Mouse (Mus musculus) liver, embryonic 14.5 days (tissue): ENCODE measurements at regions not wholly inside any gene's neighbourhood (a gene's known extent, or its start where the extent isn't known, plus 50 kb on each side); places are given as distances from the start of the nearest gene placed in this dataset.
"Not testable (repeated sequence)": the region's sequence is repeated elsewhere in the genome, so short reads cannot be mapped to it uniquely, and the experiment has no call there.

Experiments used
- ATAC-seq: fragments of 200-750 bp; cut with Nextera tagmentation; 2 replicates; pipeline ENCODE4 v1.8.0; 2017; ENCODE audit warnings: moderate number of reproducible peaks, mild to moderate bottlenecking, moderate library complexity; ENCODE audit not compliant: insufficient read depth
- DNase-seq, 3 experiments: peaks; one replicate each; pipeline ENCODE4 v3.0.0-alpha.2; 2012 to 2013; ENCODE audit warnings: low read depth in 3 of 3, low spot score in 3 of 3
- H3K27ac ChIP-seq: fragments of 300-500 bp; sonication (generic); 2 replicates; pipeline ENCODE4 v1.5.1; 2014; ENCODE audit warnings: moderate library complexity, mild to moderate bottlenecking, control low read depth, inconsistent platforms
- H3K27me3 ChIP-seq: fragments of 300-500 bp; sonication (generic); 2 replicates; pipeline ENCODE4 v1.6.1; 2014; ENCODE audit warnings: mild to moderate bottlenecking, low read length, moderate library complexity; ENCODE audit not compliant: control insufficient read depth, insufficient read depth
- H3K36me3 ChIP-seq: fragments of 300-500 bp; sonication (generic); replicated peaks from 2 replicates; pipeline ENCODE4 v1.6.1; 2014; ENCODE audit warnings: low read depth; ENCODE audit not compliant: control insufficient read depth, insufficient read depth
- H3K4me1 ChIP-seq, 2 experiments: fragments of 200-500 bp in 1 of 2; fragments of 300-500 bp in 1 of 2; sonication (generic) in 1 of 2; replicated peaks; 2 replicates each; pipeline ENCODE4 v1.6.1; 2012 to 2014; ENCODE audit warnings: antibody characterized with exemption in 1 of 2, inconsistent platforms in 1 of 2, low read length in 1 of 2; ENCODE audit not compliant: control insufficient read depth in 2 of 2, insufficient read depth in 2 of 2
- H3K4me2 ChIP-seq: fragments of 300-500 bp; sonication (generic); 2 replicates; pipeline ENCODE4 v1.6.1; 2014; ENCODE audit warnings: low read depth, mild to moderate bottlenecking, control low read depth, moderate library complexity
- H3K4me3 ChIP-seq, 2 experiments: fragments of 200-500 bp in 1 of 2; fragments of 300-500 bp in 1 of 2; sonication (generic) in 1 of 2; 2 replicates each; pipeline ENCODE4 v1.5.1; 2012 to 2014; ENCODE audit warnings: low read depth in 2 of 2, low read length in 2 of 2, mild to moderate bottlenecking in 2 of 2, control low read depth in 1 of 2, inconsistent platforms in 1 of 2, moderate library complexity in 1 of 2; ENCODE audit not compliant: insufficient read depth in 1 of 2
- H3K9ac ChIP-seq: fragments of 300-500 bp; sonication (generic); replicated peaks from 2 replicates; pipeline ENCODE4 v1.6.1; 2014; ENCODE audit warnings: mild to moderate bottlenecking, control low read depth, moderate library complexity
- H3K9me3 ChIP-seq: fragments of 300-500 bp; sonication (generic); 2 replicates; pipeline ENCODE4 v1.6.1; 2016; ENCODE audit warnings: low read length, mixed read lengths; ENCODE audit not compliant: control insufficient read depth
- CTCF ChIP-seq: IDR thresholded peaks from 2 replicates; pipeline ENCODE4 v1.5.1; 2016; ENCODE audit warnings: antibody characterized with exemption, low read depth, control low read depth
- EP300 ChIP-seq: IDR thresholded peaks from 2 replicates; pipeline ENCODE4 v1.6.1; 2016; ENCODE audit warnings: antibody characterized with exemption, low read depth
- WGBS: fragments of 180-500 bp; shearing (Covaris S2); extraction: QIAGEN DNeasy Blood & Tissue Kit; methylation state at CpG from one replicate; pipeline ENCODE4 v1.1.7; 2014; ENCODE audit not compliant: insufficient replicate concordance; 5-methylcytosine and 5-hydroxymethylcytosine counted together

DNA sequence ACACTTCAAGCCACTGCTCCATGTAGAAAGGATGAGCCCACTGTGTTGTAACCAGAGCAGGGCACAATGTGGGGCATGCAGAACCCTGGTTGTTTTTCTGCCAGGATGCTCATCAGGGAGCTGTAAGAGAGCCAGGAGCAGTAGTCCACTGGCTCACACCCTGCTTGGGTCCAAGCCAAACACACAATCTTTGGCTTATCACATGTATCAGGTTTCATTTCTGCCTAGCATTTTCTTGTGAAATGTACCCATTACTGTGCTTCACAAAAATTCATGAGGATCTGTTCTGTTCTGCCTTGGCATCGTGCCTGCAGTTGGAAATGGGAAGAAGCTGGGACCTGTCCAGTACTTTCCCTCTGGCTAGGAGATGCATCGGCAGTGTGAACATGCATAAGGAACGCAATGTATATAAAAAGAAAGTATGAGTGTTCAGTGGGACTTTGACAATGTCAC, 491.6 kb upstream of the Igfbp3 start:
- Histone ChIP-seq H3K4me1 (no peaks in the 10 kb centered on the region), H3K4me2 (no peak overlapping the region), H3K9ac (no peak overlapping the region), H3K27ac (no peak overlapping the region), H3K27me3 (no peaks in the 10 kb centered on the region), H3K4me3 (no peak overlapping the region), H3K9me3 (no peaks in the 10 kb centered on the region), H3K36me3 (no peaks in the 10 kb centered on the region)
- WGBS = 47% methylated on average over 3 of the region's 3 CpGs
- no peak for ATAC-seq
- TF ChIP-seq CTCF = no peak
- TF ChIP-seq EP300 = no peak
- DNase-seq = no peak

DNA sequence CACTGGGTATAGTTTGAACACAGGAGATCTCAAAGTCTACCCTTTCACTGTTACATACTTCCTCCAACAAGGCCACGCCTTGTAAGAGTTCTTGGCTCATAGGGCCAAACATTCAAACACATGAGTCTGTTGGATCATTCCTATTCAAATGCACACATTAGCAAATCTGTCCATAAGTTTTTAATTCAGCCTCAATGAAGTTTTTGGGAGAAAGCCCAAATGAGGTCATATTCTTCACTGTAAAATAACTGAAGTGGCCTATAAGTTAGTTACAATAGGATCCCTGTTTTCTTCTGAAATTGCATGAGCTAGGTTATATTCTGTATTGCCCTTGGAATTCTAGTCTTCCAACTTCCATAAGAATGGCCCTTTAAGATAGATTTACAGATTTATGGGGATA, 483.9 kb upstream of the Igfbp3 start:
- Histone ChIP-seq H3K27me3 (no peaks in the 10 kb centered on the region), H3K4me1 (no peaks in the 10 kb centered on the region), H3K4me2 (no peak overlapping the region), H3K36me3 (no peaks in the 10 kb centered on the region), H3K9me3 (no peaks in the 10 kb centered on the region), H3K9ac (no peak overlapping the region), H3K4me3 (no peak overlapping the region), H3K27ac (no peak overlapping the region)
- TF ChIP-seq EP300 = no peak
- no peak for TF ChIP-seq CTCF
- ATAC-seq (no peak), DNase-seq (no peak)
- WGBS = 46% methylated on average over 1 of the region's 1 CpGs

DNA sequence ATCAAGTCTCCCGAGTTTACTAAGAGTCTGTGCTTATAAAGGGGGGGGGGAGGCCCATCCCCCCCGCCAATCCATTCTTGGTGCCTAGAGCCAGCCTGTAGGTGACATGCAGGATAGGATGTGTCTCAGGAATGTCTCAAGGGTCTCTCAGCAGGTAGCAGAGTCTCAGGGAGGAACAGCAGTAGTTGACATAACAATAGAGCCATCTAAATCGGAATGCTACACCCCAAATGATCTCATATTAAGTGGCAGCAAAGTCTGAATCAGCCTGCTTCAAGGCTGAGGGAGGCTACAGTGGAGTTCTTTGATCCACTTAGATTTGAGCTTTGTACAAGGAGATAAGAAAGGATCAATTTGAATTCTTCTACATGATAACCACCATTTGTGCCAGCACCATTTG, 476.0 kb upstream of the Igfbp3 start:
- not testable (repeated sequence) for H3K27ac ChIP-seq, H3K27me3 ChIP-seq, ATAC-seq, DNase-seq, H3K4me2 ChIP-seq, H3K9me3 ChIP-seq, H3K4me1 ChIP-seq, H3K9ac ChIP-seq, H3K36me3 ChIP-seq, H3K4me3 ChIP-seq
- 45% methylated on average over 3 of the region's 3 CpGs for WGBS

DNA sequence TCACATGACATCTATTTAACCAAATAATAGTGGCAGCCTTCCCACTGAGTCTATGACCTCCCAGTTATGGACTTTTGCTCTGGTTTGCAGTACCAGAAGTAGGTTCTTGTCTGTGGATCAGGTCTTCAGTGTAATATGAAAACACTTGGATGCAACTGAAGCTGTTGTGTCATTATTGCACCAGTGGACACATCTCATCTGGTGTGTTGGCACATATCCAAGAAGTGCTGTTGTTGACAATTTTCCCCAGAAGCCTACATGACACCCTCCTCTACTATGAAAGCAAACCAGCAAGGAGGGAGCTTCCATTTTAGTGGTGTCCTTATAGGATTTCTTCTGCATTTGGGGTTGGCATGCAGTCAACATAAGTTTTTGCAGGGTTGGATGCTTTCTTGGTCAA, 459.1 kb upstream of the Igfbp3 start:
- H3K9me3 ChIP-seq = no peaks in the 10 kb centered on the region
- no peak overlapping the region for H3K9ac ChIP-seq
- H3K4me2 ChIP-seq = no peak overlapping the region
- ATAC-seq (no peak), DNase-seq (no peak)
- no peak overlapping the region for H3K4me3 ChIP-seq
- H3K4me1 ChIP-seq = no peaks in the 10 kb centered on the region
- no peak for TF ChIP-seq CTCF
- TF ChIP-seq EP300 = no peak
- H3K27me3 ChIP-seq = no peaks in the 10 kb centered on the region
- no peaks in the 10 kb centered on the region for H3K36me3 ChIP-seq
- H3K27ac ChIP-seq = no peak overlapping the region

DNA sequence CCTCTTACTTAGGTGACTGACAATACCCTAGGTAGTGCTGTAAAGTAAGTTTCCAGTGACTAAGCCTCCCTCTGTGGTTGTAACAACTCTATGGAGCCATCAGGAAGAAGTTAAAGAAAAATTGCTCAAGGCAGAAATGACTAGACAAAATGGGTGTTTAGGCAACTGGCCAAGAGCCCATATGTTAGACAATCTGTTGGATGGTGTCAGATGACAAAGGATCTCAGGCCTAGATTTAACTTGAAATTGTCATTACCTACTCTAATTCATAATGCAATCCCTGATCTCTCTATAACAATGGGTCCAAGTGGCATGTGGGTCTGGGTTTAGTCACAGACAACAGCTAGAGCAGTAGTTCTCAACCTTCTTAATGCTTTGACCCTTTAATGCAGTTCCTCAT, 416.9 kb upstream of the Igfbp3 start:
- no peak overlapping the region for H3K4me3 ChIP-seq
- no peak overlapping the region for H3K27ac ChIP-seq
- no peaks in the 10 kb centered on the region for H3K4me1 ChIP-seq
- no peak for DNase-seq
- H3K9ac ChIP-seq = no peak overlapping the region
- no peak for TF ChIP-seq CTCF
- no peaks in the 10 kb centered on the region for H3K9me3 ChIP-seq
- no peaks in the 10 kb centered on the region for H3K36me3 ChIP-seq
- no peak for ATAC-seq
- H3K27me3 ChIP-seq = no peaks in the 10 kb centered on the region
- no peak overlapping the region for H3K4me2 ChIP-seq

DNA sequence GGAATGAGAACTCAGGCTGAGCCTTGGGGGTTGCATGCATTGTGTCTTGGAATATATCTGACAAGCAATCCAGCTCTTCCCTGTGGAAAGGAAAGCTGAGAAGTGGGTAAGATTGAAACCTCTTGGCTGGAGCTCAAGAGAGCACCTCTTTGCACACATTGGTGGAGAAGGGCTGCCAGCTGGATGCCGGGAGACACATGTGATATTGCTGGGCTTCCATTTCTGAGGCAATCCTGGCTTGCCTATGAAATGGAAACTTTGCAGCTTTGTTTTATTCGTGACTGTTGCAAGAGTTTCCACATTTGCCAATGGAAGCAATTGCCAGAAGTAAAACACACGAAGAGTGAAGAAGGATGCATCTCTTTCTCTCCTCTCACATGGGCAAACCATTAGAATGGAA, 411.5 kb upstream of the Igfbp3 start:
- H3K27me3 ChIP-seq = no peaks in the 10 kb centered on the region
- no peak for DNase-seq
- no peaks in the 10 kb centered on the region for H3K9me3 ChIP-seq
- no peak overlapping the region for H3K4me2 ChIP-seq
- H3K4me3 ChIP-seq = no peak overlapping the region
- H3K4me1 ChIP-seq = no peaks in the 10 kb centered on the region
- no peaks in the 10 kb centered on the region for H3K36me3 ChIP-seq
- 53% methylated on average over 3 of the region's 3 CpGs for WGBS
- H3K27ac ChIP-seq = no peak overlapping the region
- TF ChIP-seq EP300 (no peak), CTCF (no peak)
- H3K9ac ChIP-seq = no peak overlapping the region
- no peak for ATAC-seq
